Mouse (Mus musculus) spleen, postnatal 4 days (tissue): ENCODE measurements at regions not wholly inside any gene's neighbourhood (a gene's known extent, or its start where the extent isn't known, plus 50 kb on each side); places are given as distances from the start of the nearest gene placed in this dataset.

Source experiments
- DNase-seq, 2 experiments: peaks; one replicate each; pipeline ENCODE4 v3.0.0; 2022; ENCODE audit warnings: low spot score in 2 of 2

DNA sequence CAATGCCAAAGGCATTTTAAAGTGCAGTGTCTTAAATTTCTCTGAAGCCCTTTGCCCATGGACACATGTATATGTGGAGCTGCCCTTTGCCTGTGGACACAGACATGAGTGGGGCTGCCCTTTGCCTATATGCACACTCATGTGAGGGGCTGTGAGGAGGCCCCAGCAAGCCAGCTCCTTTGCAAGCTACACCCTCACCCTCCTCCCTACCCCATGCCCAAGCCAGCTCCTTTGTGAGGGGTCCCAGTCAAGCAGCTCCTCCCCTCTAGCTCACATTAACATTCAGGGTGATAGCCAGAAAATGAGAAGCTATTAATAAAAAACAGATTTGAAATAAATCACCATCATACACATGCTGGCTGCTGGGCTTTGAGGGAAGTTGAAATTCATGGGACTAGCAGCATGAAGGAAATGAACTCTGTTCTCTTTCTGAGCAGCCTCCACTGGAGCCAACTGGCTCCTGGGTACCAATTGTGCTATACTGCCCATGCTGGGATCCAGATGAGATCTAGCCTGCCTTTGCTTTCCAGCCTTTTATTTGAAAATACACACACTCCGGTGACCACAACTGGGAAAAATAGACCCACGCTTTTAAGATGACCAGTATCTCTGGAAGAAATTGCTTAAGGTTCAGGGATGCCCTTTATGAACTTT lies 151.4 kb downstream of the Abcc12 start:
- no peak for DNase-seq

DNA sequence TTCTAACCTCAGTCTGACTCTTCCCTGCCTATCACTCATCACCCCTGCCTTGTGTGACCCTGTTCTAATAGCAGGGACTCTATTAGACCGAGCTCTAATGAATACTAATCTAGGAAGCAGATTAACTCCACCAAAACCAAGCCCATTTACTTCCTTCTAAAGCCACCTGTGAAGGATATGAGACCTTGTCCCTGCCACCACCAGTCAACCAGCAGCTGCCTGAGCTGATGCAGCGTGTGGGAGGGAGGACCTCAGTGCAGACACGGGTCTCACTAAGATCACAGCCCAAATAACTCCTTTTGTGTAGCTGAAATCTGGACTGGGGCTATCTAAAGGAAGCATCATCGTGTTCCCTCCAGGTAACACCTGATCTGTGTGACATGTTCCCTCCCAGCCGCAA lies 152.4 kb downstream of the Abcc12 start:
- no peak for DNase-seq

- no peak for DNase-seq
These were observed 154.4 kb downstream of the Abcc12 start for GRCm38 (mm10) chr8:86426056-86426455.

DNA sequence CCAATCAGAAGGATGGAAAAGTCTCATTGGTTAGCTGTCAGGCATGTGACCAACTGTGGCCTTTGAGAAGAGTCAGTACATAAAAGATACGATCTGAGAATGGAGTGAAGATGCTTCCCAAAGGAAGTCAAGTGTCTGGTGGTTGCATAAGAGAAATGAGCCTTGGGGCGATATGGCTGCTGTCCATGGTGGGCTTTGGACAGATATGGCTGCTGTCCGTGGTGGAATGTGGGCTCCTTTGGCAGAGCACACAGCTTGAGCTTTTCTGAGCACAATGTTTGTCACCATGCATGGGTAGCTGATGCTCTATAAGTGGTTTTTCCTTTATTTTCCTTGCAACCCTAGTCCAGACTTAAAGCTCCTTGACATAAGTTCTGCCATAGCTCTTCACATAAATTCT lies 155.1 kb downstream of the Abcc12 start:
- no peak for DNase-seq

- no peak for DNase-seq
These were observed 161.3 kb downstream of the Abcc12 start for GRCm38 (mm10) chr8:86419059-86419651.

- DNase-seq: no peak
These were observed 162.0 kb downstream of the Abcc12 start for GRCm38 (mm10) chr8:86418414-86418981.

- DNase-seq: no peak
These were observed 165.3 kb downstream of the Abcc12 start for GRCm38 (mm10) chr8:86415208-86415607.

- DNase-seq: no peak
These were observed 169.3 kb downstream of the Abcc12 start for GRCm38 (mm10) chr8:86411232-86411631.

- DNase-seq: no peak
These were observed 174.3 kb downstream of the Abcc12 start for GRCm38 (mm10) chr8:86406196-86406595.

- DNase-seq: no peak
These were observed 177.1 kb downstream of the Abcc12 start for GRCm38 (mm10) chr8:86403434-86403833.

- DNase-seq: no peak
These were observed 178.5 kb downstream of the Abcc12 start for GRCm38 (mm10) chr8:86401946-86402345.

DNA sequence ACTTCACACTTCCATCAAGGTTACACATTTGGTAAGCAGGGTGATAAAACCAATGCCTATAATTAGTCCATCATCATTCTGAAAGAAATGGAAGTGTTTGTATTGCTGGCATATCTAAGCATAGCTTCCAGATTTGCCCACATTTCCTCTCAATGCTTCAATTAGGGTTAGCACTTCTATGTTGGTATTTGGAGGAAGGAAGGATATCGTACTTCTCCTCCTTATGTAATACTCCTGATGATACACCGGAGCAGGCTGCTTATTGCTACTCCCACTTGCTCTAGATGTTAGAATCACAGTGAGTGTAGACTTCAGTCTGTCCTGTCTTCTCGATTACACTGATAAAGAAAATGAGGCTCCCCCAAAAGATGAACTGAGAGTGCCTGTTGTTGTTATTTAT lies 185.4 kb downstream of the Abcc12 start:
- DNase-seq: no peak

DNA sequence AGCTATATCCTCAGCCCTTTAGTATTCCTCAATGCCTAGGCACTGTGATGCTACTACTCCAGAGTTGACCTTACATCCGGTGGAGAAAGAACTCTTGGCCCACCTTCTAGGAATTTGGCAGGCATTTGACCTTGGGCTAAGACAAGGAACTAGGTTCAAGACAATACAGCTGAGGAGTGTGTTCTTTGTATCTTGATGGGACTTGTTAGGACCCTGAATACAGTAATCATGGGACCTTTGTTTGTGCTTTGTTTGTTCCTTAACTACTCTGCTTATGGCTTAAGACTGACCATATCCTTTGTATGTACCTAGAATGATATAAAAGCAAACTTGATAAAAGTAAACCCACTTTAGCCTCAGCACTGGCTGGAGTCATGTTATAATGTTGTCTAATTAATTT lies 186.7 kb downstream of the Abcc12 start:
- DNase-seq: no peak

- DNase-seq: no peak
These were observed 187.1 kb downstream of the Abcc12 start for GRCm38 (mm10) chr8:86393374-86393773.

GRCm38 (mm10) chr8:86390715-86391114 lies 189.8 kb downstream of the Abcc12 start:
- no peak for DNase-seq

GRCm38 (mm10) chr8:86389690-86390671 lies 190.5 kb downstream of the Abcc12 start:
- no peak for DNase-seq

DNA sequence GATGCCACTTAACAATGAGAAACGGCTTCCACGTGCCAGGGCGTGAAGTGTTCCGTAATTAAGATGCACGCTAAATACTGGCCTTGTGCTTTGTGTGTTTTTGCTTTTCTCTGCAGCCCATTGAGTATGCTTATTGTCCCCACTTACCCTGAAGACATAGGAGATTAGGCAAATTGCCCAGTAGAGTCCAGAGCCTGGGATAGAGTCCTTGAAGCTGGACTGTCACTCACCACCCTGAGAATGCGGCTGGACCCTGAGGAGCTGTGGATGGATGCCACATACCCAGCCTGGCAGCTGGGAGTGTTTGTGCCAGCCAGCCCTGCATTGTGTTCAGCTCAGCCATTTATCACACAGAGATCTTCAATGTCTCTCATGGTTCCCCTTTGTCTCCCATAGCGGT lies 195.2 kb downstream of the Abcc12 start:
- no peak for DNase-seq

DNA sequence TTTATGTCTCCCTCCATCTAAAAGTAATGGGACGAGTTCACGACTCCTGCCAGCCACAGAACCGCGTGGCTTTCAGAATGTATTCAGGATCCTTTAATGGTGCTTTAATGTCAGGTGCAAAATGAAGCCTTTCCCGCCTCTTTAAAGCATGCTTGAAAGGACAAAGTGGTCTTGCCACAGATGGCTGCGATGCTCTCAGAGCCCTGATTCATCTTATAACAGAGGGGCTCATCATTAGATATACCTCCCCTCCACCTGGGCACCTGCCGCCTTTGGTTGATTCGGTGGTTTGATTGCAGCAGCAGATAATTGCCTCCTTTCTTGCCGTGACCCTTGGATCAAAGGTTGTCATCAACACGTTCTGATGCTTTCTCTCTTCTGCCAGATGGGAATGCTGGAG lies 198.5 kb downstream of the Abcc12 start:
- DNase-seq: no peak

DNA sequence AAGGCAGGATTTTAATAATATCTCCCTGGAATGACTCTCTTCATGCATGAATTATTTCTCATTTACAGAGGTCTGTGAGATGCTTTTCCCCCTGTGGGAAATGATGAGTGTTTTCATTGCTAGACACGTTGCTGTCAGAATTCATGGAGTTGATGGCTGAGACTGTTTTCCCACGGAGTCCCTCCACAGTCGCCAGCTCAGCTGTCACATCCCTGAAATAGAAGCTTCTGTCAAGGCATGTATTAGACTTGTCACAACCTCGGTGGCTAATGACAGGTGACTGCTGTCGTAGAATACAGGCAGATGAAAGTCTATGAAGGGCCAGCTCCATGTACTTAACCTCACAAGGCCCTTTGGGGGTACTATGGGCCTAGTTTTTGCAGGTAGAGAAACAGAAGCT lies 212.4 kb downstream of the Abcc12 start:
- DNase-seq: no peak

DNA sequence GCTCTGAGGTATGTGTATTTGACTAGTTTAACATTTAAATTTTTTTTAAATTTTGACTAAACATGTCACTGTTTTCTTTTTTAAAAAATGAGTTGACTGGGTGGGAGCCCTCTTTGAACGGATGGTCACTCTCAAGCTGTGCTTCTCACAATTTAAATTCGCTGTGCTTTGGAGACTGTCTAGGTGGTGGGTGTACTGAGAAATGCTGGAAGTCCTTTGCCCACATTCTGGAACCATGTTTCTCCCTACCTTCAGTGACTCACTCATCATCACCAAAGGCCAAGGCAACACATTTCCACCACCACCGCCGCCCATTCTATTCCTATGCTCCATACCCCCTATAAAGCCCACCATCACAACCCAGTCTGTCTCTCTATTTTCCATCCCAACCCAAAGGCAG lies 213.8 kb downstream of the Abcc12 start:
- no peak for DNase-seq

- no peak for DNase-seq
These were observed 214.8 kb downstream of the Abcc12 start for GRCm38 (mm10) chr8:86365726-86366125.

GRCm38 (mm10) chr8:86364898-86365297 lies 215.6 kb downstream of the Abcc12 start:
- DNase-seq: no peak
